Mouse (Mus musculus): ENCODE measurements around the gene Akr7a5.

The Akr7a5 gene

DNA sequence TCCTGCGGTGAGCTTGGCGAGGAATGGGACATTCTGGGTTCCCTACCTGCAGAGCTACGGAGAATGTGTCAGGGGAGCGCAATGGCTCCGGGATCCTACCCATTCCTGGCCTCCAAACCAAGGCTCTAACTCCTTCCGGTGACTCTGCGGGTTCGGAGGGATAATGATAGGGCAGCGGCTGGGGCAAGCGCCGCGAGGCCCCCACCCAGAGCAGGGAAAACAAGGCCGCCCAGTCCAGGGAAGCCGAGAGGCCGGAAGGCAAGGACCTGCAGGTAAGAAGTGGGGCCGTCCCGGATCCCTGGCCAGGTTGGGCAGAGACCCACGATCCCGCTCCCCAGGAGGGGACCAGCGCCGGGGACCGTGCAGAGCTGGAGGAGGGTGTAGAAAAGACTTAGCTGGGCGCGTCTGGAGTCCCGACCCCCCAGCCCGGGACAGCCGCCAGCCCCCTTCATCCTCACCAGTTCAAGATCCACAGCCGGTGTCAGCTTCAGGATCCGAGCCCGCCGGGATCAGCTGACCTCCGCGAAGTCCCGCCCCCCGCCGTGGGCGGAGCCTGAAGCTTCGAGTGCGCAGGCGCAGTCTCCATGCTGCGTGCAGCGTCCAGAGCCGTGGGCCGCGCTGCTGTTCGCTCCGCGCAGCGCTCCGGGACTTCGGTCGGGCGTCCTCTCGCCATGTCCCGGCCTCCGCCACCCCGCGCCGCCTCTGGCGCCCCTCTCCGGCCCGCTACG lies at the start of gene Akr7a5, which contains the start of gene Pqlc2:
Gene Akr7a5 (plus strand): TSS at position 574 of the 728 bp plus-strand sequence.
Gene Pqlc2 (minus strand): TSS at position 538 of the 728 bp plus-strand sequence.
- peak; percentile 95 for DNase-seq

DNA sequence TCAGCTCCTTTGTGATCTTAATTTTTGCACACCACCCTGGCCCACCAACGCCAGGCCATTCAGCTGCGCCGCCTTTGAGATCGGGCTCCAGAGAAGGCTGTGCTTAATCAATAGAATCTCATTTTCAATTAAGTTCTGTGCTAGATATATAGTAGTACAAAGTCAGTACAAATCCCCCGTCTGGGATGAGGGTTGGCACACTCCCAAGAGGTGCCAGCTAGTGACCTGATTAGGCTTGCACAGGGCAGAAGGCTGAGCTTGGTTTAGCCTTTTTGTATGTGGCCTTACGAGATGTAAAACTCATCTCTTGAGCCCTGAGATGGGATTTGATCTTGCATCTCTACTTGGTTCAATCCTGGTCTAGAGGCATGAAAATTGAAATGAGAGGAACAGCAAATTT lies 47.6 kb upstream of the Akr7a5 start:
- no peak for DNase-seq

DNA sequence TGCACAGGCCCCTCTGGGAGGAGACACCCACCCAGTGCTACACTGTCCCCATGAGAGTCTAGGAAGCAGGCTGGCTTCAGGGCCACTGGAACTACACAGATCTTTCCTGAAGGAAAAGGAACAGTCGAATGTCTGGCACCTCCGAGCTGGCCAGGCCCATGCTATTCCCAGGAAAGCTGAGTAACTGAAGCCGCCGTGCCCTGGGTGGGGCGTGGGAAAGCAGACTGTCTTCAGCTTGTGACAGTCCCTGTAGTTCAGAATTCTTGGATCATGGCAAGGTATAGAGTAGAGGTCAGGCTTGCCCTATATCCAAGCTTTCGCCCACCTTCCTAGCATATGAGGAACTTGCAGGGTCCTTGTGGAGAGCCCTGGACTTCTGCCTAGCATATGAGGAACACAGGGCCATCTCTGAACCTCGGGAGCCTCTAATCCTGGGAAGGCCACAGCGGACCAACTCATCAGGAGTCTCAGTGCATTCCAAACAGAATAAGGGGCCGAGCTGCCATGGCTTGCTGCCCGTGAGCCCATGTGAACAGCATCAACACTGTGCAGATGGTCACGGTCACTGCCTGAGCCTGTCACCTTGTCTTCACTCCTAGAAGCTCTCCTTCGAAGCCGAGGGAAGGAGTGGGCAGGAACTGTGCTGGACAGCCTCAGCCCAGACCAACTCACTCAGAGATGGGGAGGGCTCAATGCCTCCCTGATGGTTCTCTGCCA lies 44.6 kb upstream of the Akr7a5 start:
- DNase-seq = no peak

DNA sequence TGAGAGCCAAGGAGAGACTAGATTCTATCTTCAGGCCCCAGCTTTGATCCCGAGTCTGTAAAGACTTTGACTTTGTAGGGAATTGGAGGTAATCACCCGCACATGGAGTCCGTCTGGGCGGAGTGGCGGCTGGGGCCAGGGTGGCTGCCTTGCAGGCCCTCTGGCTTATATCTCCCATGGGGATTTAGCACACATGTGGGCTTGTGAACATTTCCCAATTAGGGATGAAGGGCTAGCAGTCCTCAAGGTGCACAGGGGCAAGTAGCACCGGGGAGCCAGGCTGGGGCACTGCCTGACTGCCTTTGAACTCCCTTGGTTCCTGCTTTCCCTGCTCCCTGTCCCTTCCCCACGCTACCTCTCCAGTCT lies 44.1 kb upstream of the Akr7a5 start:
- DNase-seq = no peak

DNA sequence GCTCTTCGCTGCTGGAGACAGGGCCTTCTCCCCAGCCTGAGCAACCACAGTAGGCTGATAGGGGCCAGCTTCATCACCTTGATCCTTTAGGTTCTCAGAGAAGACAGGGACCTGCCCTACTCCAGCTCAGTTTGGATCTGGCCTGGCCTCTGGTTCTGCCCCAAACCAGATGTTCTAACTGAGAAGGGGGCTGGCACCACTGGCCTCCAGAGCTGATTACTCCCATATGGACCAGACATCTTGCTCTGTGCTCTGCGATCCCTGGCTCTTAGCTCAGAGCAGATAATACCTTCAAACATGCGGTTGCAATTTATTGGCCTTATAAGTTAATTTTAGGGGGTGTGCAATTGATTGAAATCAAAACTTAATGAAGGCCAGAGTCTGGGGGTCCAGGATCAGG lies 43.2 kb upstream of the Akr7a5 start:
- DNase-seq = no peak

DNA sequence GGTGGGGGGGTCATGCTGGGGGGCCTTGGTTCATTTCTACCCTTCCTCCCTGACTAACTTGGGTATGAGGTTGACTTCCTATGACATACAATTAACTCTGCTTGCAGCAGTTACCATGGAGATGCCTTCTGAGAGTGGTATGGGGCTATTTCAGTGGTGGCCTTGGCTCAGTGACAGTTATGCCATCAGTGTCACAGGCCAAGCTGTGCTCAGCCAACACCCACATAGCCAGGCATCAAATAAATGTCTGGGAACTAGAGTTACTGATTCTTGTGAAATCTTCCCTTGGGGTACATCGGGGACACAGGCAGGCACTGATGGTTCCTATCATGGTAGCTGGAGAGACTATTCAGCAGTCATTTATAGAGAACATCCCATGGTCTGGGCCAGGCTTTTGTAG lies 42.3 kb upstream of the Akr7a5 start:
- DNase-seq = peak; percentile 78

DNA sequence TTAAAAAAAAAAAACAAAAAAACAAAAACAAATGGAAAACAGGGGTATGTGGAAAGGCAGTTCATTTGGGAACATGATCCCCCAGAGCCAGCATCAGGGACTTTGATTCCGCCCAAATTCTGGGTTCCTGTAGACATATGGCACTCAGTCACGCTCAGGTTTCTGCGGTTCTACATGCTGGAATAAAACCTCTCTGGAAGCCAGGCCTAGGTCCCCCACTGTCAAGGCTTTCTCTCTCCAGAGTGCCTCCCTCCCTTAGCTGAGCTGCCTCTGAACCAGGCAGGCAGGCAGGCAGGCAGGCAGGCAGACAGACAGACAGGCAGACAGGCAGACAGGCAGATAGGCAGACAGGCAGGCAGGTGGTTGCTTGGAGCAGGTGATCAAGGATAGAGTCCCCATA lies 40.4 kb upstream of the Akr7a5 start:
- DNase-seq = no peak

DNA sequence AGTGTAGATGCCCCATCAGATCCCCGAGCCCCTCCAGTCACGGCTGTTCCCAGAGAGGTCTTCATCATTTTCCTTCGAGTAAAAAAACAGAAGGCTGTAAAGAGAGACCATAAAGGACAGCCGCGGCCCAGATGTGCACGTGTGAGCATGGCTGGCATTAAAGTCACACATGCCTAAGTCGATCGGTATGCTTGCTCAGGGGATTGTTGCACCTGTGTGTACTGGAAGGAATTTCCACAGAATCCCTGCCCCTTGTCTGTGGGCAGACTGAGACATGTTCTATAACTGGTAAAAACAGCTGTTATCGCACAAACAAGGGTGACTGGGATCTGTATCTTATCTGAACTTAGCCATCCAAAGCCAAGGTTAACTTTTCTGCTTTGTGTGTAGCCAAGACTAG lies 39.0 kb upstream of the Akr7a5 start:
- no peak for DNase-seq

DNA sequence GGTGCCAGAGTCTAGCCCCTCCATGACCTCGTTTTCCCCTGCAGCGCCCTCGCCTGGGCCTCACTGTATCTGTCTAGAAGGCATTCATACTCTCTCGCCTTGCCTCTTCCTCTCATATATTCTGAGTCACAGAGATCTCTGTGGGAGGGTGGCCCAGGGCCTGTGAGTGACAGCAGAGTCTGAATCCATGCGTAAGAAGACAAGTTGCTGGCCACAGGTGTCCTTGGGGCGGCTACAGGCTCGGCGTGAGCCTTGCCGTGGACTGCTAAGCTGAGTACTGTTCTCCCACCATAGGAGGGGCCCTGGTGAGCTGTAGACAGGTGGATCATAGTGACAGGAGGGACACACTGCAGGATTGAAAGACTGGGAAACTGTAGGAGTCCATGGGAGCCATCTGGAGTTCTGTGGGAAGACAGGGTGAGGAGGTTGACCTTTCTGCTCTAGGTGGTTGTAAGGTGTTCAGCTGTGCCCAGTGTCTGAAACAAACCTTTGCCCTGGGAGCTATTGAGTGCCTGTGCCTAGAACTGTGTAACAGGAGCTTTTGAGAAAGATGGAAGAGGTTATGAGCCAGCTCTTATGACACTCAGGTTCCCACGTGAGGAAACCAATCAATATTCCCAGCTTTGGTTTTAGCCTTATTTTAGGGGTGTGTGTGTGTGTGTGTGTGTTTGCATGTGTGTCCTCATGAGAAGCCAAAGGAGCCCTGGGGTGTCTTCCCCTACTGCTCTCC lies 37.4 kb upstream of the Akr7a5 start:
- DNase-seq = no peak

DNA sequence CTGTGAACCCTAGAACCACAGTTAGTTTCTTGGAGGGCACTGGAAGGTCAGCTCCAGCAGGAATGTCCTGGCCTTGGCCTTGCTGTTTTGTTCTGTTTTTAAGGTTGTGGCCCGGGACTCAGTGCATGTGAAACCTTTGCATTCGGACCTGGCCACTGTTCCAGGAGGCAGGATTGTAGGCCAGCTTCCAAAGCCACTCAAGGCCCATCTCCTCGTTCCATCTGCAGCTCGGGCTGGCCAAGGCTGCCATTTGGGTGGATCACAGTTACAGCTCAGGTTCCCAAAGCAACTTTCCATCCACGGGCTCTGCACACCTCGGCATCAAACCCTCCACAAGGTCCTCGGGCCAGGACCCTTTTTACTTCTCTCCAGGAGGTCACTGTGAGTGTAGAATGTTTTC lies 36.0 kb upstream of the Akr7a5 start:
- DNase-seq = no peak

DNA sequence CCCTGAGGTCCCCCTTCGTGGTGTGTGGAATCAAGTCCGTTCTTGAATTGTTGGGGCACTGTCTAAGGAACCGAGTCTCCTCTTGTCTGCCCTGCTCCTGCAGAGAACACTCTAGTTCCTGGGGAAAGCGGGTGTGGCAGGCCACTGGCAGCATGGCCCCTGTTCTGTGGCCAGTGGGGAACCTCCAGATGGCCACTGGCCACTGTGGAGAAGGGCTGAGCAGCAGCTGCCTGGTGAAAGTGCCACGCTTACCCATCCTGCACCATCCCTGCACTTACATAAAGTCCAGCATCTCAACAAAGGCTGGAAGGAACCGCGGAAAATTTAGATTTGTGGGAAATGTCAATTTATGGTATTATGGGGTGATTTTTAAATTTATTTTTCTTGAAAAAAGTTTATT lies 34.1 kb upstream of the Akr7a5 start:
- no peak for DNase-seq

DNA sequence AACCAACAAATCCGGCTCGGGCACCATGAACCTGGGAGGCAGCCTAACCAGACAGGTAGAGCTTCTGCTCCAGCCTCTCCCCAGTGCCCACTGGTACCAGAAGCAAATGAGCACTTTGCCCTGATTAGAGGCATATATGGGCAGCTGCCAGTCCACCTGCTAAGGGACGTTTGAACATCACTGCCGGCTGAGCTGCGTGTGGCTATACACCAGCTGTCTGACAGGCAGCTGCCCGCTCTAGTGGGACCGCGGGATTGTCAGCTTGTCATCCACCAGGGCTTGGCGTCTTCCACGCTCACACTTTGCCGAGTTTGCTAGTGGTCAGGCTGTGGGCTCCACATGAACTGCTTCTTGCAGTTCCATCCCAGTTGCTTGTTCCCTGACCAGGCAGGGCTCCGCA lies 30.0 kb upstream of the Akr7a5 start:
- DNase-seq = no peak

DNA sequence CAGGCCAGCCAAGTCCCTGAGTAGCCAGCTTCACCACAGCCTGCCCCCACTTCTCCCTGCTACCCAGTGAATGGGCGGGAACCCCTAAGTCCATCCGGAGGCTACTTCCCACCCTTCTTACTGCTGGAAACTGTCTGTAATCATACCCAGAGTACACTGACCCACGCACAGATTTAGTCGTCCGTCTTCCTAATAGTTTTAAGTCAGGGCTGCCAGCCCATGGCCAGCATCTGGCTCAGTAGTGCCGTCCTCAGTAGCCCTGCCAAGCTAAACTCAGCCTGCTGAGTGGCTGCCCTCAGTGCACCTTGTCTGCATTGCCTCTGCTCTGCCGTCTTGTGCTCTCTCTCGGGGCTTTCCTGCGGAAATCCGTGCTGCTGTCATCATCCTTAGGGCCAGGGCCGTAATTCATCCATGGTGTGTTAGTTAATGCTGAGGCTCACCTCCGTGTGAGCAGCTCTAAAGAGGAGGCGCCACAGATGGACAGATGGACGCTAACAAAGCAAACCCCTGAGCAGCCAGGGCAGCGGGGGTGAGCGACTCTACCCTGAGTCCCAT lies 28.7 kb upstream of the Akr7a5 start:
- DNase-seq = no peak

DNA sequence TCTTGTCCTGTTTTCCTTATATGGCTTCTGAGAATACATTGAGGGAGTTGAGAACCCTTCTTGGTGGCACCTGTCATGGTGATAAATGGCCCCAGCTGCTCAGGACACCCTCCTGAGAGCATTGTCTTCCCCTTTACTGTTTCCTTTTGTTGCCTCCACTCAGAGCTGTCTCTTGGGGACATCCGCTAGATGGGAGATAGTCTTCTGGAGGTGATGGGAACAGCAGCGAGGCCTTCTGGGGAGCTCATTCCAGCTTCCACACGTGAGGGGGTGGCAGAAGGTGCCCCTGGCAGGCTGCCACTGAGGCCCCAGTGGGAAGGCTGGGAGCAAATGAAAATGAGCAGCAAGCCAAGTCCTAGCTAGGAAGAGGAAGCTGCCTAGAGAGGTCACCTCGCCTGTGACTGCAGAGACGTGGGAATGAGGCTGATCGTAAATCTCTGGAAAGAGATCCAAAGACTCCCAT lies 27.6 kb upstream of the Akr7a5 start:
- DNase-seq = no peak

DNA sequence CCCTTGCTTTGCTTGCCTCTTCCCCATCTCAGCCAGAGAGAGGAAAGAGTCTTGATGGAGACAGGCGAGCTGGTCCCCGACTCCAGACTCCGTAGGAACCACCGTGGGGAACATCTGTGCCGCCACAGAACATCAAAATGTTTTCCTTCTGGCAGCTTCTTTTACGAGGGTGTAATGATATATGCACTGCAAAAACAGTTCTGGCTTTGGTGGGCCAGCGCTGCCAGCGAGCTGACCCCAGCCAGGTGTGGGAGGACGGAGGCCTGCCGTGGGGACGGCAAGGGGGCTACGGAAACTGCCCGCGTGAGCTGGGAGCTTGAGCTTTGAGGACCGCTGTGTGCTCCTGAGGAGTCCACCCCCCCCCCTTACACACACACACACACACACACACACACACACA lies 25.7 kb upstream of the Akr7a5 start:
- no peak for DNase-seq

DNA sequence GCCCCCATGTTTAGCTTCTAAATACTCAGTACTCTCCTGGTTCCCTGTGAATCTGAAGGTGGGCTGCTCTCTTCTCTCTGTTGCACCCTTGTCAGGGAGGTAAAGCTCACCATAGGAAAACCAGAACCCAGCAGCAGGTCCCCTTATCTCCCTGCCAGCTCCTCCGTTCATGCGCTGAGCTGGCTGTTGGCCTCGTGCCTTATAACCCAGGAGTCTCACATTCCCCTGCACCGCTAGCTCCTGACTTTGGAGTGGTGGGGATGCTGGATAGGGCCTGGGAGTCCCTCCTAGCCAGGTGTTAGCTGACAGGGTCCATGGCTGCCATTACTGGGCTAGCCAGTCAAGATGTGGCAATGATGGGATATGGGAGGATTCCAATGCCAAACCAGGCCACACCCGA lies 24.3 kb upstream of the Akr7a5 start:
- DNase-seq = no peak

DNA sequence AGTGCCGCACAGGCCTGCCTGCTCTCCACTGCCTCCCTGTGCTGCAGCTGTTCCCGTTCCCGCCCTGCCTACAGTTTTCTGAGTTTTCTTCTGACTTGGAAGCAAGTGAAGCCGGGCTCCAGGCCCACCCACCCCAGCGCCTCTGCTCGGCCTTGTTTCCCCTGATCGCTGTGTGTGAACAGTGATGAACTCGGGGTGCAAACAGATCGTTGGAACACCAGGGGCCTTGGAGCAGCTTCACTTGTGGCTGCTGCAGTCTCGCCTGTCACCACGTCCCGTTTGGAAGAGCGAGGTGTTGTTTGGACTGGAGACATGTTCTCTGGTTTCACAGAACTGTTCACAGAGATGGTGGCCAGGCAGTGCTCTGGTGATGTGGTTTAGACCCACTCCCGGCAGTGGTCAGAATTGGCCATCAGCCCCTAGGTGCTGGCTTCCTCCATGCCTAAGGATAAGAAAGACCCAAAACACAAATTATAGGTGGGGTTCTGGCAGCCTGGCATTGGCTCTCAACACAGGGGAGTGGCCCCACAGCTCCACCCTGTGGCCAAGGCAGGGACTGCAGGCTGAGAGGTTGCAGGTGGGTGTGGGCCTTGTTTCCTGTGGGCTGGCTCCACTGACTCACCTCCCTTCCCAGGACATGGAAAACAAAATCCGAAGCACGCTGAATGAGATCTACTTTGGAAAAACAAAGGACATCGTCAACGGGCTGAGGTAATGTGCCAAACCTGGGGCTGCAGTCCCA lies 23.3 kb upstream of the Akr7a5 start:
- DNase-seq = peak; percentile 82

DNA sequence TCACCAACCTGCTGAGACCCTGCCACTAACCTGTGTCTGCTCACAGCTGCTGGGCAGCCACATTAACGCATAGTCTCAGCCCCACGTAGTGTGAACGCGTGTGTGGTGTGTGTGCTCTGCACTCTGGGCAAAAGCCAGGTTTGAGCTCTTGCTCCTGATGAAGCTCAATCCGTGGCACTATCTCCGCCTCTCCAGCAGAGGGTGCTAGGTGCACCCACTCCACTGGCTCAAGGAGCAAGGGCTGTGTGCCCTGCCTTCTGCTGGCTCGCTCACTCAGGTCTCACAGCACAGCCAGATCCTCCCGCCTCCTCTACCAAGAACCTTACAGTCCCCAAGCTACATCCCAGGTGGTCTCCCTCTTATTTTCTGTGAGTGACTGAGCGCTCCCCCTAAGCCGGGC lies 21.5 kb upstream of the Akr7a5 start:
- peak; percentile 80 for DNase-seq

DNA sequence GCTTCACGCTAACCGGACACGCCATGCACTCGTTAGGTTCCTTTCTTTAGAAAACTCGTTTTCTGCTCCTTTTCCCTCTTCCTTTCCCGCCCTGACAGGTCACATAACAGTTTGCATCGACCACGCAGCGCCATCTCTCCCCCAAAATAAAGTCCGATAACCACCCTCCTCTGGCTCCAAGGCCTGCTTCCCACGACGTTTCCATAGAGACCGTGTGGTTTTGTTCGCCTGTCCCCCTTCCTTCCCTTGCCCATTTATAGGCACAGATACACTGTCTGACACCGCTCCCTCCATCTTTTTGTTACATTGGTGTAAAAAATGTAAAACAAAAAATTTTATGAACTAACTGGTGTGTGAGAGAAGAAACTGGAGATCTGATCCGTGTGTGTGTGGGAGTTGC lies 19.4 kb upstream of the Akr7a5 start:
- DNase-seq = no peak

DNA sequence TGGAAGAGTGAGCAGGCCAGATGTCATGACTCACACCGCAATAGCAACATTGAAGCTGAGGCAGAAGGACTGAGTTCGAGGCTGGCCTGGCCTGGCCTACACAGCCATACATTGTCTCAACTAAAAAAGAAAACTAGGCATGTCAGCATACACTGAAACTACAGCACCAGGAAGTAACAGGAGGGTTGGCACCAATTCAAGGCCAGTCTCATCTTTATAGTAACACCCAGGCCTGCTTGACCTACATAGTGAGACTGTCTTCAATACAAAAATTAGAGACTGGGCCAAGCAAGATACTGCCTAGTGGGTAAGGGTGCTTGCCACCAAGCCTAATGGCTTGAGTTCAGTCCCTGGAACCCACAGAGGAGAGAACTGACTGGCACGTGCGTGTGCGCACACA lies 18.5 kb upstream of the Akr7a5 start:
- DNase-seq = no peak

DNA sequence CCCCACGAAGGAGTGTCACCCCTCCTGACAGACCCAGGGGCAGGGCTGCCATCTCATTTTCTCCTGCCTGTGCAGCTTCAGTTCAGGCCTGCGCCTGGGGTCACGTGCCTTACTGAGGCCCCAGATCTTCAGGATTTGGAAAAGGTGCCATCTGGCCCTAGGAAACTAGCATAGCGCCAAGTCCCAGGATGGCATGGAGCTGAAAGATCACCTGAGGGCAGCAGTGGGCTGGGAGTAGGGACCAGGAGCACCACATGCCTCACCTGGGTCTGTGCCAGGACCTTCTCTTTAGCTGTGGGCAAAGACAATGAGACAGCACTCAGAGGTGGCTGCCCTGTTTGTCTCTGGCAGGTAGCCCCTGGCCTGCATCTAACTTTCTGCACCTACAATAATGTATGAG lies 13.0 kb upstream of the Akr7a5 start:
- no peak for DNase-seq

DNA sequence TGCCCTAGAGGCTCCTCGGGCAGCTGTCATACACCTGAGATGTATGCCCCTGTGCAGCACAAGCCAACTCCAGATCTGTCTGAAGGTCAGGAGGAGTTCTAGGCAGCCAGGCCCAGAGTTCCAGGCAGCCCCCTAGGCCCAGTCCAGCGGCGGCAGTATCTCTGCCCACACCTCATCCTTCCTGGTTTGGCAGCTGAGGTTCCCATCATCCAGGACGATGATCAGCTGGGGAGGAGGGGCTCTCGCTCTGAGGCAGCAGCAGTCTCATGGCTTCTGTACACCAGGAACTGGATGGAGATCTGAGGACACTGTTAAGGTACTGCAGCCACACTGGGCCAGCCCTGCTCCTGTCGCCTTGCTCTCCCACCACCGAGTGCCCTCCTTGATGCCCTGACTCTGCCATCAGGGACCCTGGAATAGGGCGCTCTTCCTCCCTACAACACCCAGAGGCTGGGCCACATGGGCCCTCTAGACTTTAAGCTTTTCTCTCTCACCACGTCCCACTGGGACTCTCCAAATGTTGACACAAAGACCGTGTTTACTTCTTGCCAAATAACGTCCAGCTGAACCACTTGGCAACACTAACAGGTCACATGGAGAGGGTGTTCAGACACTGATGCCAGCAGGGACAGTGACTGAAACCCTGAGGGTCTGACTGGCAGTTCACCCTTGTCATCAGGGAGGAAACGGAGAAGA lies 11.7 kb upstream of the Akr7a5 start:
- DNase-seq = no peak

Measured in layer of hippocampus, adult 9-11 months (tissue).